In the genomic region with DNA sequence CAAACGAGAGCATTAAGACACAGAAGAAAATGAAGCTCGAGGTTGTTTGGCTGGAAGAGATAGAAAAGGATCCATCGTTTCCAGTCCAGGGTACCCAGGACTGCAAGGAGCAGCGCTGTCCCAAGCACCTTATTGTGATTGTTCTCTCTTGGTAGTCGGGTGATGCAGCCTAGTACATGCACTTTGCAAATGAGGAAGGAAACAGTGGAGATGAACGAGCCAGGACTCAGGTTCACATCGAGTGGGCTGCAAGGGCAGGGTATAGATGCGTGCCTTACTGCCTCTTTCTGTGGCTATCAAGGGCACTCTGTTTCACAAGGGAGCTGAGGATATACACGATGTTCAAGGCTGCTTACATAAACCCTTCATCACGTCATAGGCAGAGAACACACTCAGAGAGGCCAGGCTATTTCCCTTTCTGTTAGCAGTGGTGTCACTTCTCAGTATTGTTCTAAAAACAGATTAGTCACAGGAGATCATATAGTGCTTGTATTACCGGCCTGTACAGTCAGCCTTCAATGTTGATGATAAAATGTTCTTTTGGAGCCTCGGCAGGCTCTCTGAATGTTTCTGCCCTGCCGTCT, we compare ENCODE assay signal across 11 mouse cellular contexts.
"Had no signal": no experiment of that assay in that cellular context is flagged by ENCODE, and none has a peak within 500 bp of the region (broad histone marks: within the 10 kb centered on the region; RNA-seq: fewer than 3 reads in every experiment).

No protein-coding gene starts in this region.

- ATAC-seq: midbrain, embryonic 13.5 days had no signal

- H3K4me3 ChIP-seq: limb, embryonic 13.5 days; liver, embryonic 13.5 days; midbrain, embryonic 13.5 days had no signal

- H3K4me1 ChIP-seq: limb, embryonic 13.5 days; liver, embryonic 13.5 days; midbrain, embryonic 13.5 days had no signal

- H3K9me3 ChIP-seq: limb, embryonic 13.5 days; liver, embryonic 13.5 days; midbrain, embryonic 13.5 days had no signal

- H3K4me2 ChIP-seq: limb, embryonic 13.5 days; liver, embryonic 13.5 days; midbrain, embryonic 13.5 days had no signal

- H3K27ac ChIP-seq: limb, embryonic 13.5 days; liver, embryonic 13.5 days; midbrain, embryonic 13.5 days; stomach, postnatal 0 days had no signal

- H3K36me3 ChIP-seq: limb, embryonic 13.5 days; liver, embryonic 13.5 days; midbrain, embryonic 13.5 days had no signal

- H3K9ac ChIP-seq: limb, embryonic 13.5 days; liver, embryonic 13.5 days; midbrain, embryonic 13.5 days had no signal

- H3K27me3 ChIP-seq: limb, embryonic 13.5 days; liver, embryonic 13.5 days; midbrain, embryonic 13.5 days had no signal

- DNase-seq: kidney, adult 18-20 months; kidney, postnatal 10 days; left cerebral cortex, postnatal 4 days; liver, embryonic 13.5 days; lung, adult 18-20 months; lung, postnatal 4 days; right cerebral cortex, postnatal 14 days; thymus, postnatal 4 days had no signal
